Mouse (Mus musculus): Measurements from ENCODE around the gene Cdc42ep4. TPM values are rescaled to one million over a fixed set of nuclear protein-coding genes. Genes with fewer than 3 reads are reported as not detected.
A peak's percentile ranks its signal among the peaks of the same experiment; 100 is the strongest.

Gene Cdc42ep4
- polyA plus RNA-seq, 1 experiment from 2014 or later = 59.0 TPM

DNA sequence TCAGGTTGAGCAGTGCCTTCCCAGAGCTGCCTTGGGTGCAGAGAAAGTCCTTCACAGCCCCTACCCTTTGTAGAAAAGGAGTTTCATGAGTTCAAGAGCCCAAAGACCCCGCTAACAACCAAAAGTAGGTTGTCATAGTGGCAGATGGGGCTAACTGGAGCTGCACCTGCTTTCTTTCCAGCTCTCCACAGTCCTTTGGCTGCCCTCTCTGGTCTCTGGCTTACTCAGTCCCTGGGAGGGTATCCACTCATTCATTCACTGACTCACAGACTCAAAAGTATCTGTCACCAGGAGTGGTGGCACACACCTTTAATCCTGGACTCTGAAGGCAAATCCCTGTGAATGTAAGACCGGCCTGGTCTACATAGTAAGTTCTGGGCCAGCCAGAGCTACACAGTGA is 35.5 kb downstream of the Cdc42ep4 start:
- H3K4me3 ChIP-seq (ENCODE audit: low read length) = no peak overlapping the region
- WGBS = 93% methylated on average over 2 of the region's 2 CpGs
- no peaks in the 10 kb centered on the region for H3K4me1 ChIP-seq (ENCODE audit: control insufficient read depth, insufficient read depth, low read length)

DNA sequence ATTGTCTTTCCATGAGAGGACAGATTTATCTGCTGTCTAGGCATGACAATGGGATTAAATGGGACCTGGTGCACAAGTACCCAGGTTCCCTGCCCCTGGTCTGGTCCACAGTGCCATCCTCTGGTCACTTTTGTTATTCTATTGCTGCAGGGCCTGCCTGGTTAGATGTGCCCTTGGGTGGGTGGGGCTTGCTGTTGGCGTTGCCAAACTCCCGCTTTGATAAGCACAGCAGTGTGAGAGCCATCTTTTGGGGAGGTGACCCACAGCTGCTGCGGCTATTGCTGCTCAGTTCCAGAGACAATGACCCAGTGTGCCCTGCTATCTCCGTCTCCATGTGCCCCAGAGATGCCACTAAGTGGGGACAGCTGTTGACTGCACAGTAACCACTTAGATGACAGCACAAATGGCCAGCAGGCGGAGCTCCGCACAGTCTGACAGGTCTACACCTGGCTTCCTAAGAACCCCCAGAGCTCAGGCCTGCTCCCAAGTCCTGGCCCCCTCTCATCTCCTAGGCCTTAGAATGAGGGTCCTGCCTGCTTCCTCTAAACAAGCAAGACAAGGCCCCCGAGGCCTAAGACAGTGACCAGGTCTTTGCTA is 36.5 kb downstream of the Cdc42ep4 start:
- no peak overlapping the region for H3K4me2 ChIP-seq (ENCODE audit: low read depth, low read length)
- no peak overlapping the region for H3K4me3 ChIP-seq (ENCODE audit: low read length)
- no peaks in the 10 kb centered on the region for H3K36me3 ChIP-seq (ENCODE audit: control insufficient read depth, insufficient read depth, low read length)
- no peak overlapping the region for H3K27ac ChIP-seq (ENCODE audit: low read length)
- no peak for ATAC-seq
- WGBS = 68% methylated on average over 7 of the region's 7 CpGs
- no peaks in the 10 kb centered on the region for H3K27me3 ChIP-seq (replicated peaks; ENCODE audit: control insufficient read depth, insufficient read depth, low read length)
- H3K4me1 ChIP-seq (ENCODE audit: control insufficient read depth, insufficient read depth, low read length) = peaks cover 7% of the 10 kb centered on the region
- no peak overlapping the region for H3K9ac ChIP-seq (ENCODE audit: low read depth, low read length)
- H3K9me3 ChIP-seq (ENCODE audit: control insufficient read depth, low read length) = no peaks in the 10 kb centered on the region

More for the DNA sequence above, 35.5 kb downstream of the Cdc42ep4 start:
- no peak for ATAC-seq
- no peaks in the 10 kb centered on the region for H3K9me3 ChIP-seq (ENCODE audit: control insufficient read depth, low read length)
- H3K27ac ChIP-seq (ENCODE audit: low read length) = no peak overlapping the region
- no peaks in the 10 kb centered on the region for H3K36me3 ChIP-seq (ENCODE audit: control insufficient read depth, insufficient read depth, low read length)
- H3K27me3 ChIP-seq (replicated peaks; ENCODE audit: control insufficient read depth, insufficient read depth, low read length) = no peaks in the 10 kb centered on the region
- no peak overlapping the region for H3K4me2 ChIP-seq (ENCODE audit: low read depth, low read length)
- H3K9ac ChIP-seq (ENCODE audit: low read depth, low read length) = no peak overlapping the region

DNA sequence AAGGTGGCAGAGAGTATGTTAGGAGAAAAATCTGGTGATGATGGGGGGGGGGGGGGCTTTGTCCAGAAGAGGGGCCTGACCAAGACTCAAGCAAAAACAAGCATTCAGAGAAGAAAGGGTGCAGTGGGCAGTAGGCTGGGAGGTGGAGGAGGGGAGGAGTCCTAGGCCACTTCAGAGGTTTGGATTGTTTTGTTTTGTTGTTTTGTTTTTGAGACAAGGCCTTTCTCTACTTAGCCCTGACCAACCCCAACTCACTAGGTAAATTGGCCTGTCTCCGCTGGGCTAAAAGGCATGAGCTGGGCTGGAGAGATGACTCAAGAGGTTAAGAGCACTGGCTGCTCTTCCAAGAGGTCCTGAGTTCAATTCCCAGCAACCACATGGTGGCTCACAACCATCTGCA is 40.6 kb downstream of the Cdc42ep4 start:
- Histone ChIP-seq H3K9me3 (ENCODE audit: control insufficient read depth, low read length) (no peaks in the 10 kb centered on the region), H3K27me3 (replicated peaks; ENCODE audit: control insufficient read depth, insufficient read depth, low read length) (no peaks in the 10 kb centered on the region), H3K36me3 (ENCODE audit: control insufficient read depth, insufficient read depth, low read length) (no peaks in the 10 kb centered on the region), H3K4me2 (ENCODE audit: low read depth, low read length) (no peak overlapping the region), H3K4me3 (ENCODE audit: low read length) (no peak overlapping the region), H3K4me1 (ENCODE audit: control insufficient read depth, insufficient read depth, low read length) (peaks cover 25% of the 10 kb centered on the region), H3K27ac (ENCODE audit: low read length) (no peak overlapping the region), H3K9ac (ENCODE audit: low read depth, low read length) (no peak overlapping the region; the same call in 1 of the 2 replicates)
- ATAC-seq = no peak
- 72% methylated on average over 1 of the region's 1 CpGs for WGBS

DNA sequence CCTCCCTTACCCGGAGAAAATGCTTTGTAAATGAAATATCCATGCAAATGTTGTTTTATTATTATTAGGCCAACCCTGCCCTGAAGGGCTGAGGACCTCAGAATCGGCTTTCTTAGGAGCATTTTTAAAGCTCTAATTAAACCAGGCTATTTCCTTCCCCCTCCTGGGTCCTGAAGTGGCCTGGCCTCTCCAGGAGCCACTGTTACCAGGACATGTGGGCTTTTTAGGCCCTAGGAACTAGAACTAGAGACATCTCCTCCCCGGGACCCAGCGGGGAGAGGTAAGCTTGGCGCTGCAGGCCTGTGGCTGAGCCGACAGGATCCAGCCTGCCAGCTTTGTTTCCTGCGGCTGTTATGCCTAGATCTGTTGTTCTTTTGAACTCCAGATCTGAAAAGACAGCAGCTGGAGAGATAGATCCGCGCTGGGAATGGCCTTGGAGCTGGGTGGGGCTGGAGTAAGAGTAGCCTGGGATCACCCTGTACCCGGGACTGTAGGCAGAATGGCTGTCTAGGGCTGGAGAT is 41.4 kb downstream of the Cdc42ep4 start:
- H3K4me1 ChIP-seq (ENCODE audit: control insufficient read depth, insufficient read depth, low read length) = peaks cover 25% of the 10 kb centered on the region
- no peaks in the 10 kb centered on the region for H3K27me3 ChIP-seq (replicated peaks; ENCODE audit: control insufficient read depth, insufficient read depth, low read length)
- H3K4me3 ChIP-seq (ENCODE audit: low read length) = no peak overlapping the region
- peak; percentile 34; the same call in 1 of the 2 replicates for ATAC-seq
- peak overlapping the region; percentile 77 for H3K27ac ChIP-seq (ENCODE audit: low read length)
- WGBS = 10% methylated on average over 10 of the region's 10 CpGs
- no peaks in the 10 kb centered on the region for H3K9me3 ChIP-seq (ENCODE audit: control insufficient read depth, low read length)
- peak overlapping the region; percentile 62 for H3K9ac ChIP-seq (ENCODE audit: low read depth, low read length)
- H3K4me2 ChIP-seq (ENCODE audit: low read depth, low read length) = peak overlapping the region; percentile 17; the same call in 1 of the 2 replicates
- no peaks in the 10 kb centered on the region for H3K36me3 ChIP-seq (ENCODE audit: control insufficient read depth, insufficient read depth, low read length)

DNA sequence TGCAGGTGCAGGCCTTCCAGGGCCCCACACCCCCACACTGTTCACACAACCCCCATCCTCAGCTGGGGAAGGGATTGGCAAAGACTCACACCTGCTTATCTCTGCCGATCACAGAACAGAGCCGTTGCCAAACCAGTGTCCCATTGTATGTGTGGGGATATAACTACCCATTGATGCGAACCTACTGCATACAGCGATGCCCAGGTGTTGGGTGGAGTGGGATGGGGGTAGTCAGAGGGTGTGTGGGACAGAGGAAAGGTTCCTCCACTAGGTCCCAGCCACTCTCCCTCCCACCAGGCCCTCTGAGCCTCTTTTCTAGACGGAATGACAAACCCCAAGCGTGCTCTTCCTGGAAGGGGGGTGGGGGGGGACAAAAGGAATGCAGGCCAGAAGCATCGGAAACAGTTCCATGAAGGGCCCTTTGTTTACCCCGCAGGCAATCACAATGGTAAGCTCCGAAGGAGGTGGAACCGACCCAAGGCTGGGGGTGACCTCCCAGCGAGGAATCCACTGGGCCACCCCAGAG is 41.9 kb downstream of the Cdc42ep4 start, which contains the start of gene Cpsf4l:
TSS of gene Cpsf4l (minus strand) at position 287 of the 526 bp plus-strand sequence.
- peak; percentile 47 for ATAC-seq
- Histone ChIP-seq H3K4me1 (ENCODE audit: control insufficient read depth, insufficient read depth, low read length) (peaks cover 25% of the 10 kb centered on the region), H3K27me3 (replicated peaks; ENCODE audit: control insufficient read depth, insufficient read depth, low read length) (no peaks in the 10 kb centered on the region), H3K4me3 (ENCODE audit: low read length) (no peak within 1 kb of the TSS), H3K36me3 (ENCODE audit: control insufficient read depth, insufficient read depth, low read length) (no peaks in the 10 kb centered on the region), H3K27ac (ENCODE audit: low read length) (peak within 1 kb of the TSS; percentile 77), H3K9me3 (ENCODE audit: control insufficient read depth, low read length) (no peaks in the 10 kb centered on the region), H3K4me2 (ENCODE audit: low read depth, low read length) (peak within 1 kb of the TSS; percentile 17; the same call in 1 of the 2 replicates), H3K9ac (ENCODE audit: low read depth, low read length) (peak within 1 kb of the TSS; percentile 62)
- 29% methylated on average over 11 of the region's 11 CpGs for WGBS

DNA sequence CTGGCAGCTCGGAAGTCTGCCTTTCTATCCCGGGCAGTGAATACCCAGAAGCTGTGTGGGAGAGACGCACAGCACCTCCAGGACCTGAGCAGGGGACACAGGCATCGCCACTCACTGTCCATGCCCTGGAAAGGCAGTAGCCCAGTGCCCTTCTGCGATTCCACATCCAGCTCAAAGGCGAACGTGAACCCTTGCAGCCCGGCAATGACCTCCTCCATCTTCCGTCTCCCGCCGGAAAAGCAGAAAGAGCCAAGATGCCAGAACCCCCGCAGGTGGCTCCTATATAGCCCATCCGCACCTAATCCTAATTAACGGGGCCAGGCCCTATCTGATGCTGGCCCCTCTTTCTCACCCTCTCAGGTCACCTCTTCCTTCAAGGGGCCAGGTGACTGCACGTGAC is 42.4 kb downstream of the Cdc42ep4 start:
- ATAC-seq = no peak
- Histone ChIP-seq H3K27ac (ENCODE audit: low read length) (no peak overlapping the region), H3K27me3 (replicated peaks; ENCODE audit: control insufficient read depth, insufficient read depth, low read length) (no peaks in the 10 kb centered on the region), H3K9ac (ENCODE audit: low read depth, low read length) (no peak overlapping the region), H3K36me3 (ENCODE audit: control insufficient read depth, insufficient read depth, low read length) (no peaks in the 10 kb centered on the region), H3K4me3 (ENCODE audit: low read length) (no peak overlapping the region), H3K9me3 (ENCODE audit: control insufficient read depth, low read length) (no peaks in the 10 kb centered on the region), H3K4me1 (ENCODE audit: control insufficient read depth, insufficient read depth, low read length) (peaks cover 27% of the 10 kb centered on the region), H3K4me2 (ENCODE audit: low read depth, low read length) (no peak overlapping the region)
- 42% methylated on average over 15 of the region's 15 CpGs for WGBS

DNA sequence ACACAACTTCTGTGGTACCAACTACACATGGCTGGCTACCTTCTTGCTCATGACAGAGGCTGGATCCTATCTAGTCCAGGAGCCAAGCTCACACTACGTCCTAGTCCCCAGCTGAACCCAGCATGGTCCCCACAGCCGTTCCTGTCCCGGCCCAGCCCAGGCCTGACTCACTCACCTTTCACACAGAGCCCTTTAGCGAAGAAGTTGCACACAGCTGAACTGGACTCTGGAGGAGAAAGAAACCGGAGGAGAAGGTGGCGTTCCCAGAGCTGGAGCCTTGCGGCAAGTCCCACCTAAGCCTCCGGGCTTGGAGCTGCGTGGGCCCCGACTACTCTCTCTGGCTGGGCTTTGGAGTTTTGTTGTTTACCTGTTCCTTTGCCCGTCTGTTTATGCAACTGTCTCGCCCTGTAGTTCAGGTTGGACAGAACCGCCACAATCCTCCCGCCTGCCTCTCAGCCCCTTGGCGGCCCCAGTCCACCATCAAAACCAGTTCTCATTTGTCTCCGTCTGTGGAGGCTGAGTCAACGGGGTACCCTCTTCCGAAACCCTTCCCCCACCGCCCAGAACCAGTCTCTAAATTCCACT is 43.0 kb downstream of the Cdc42ep4 start:
- Histone ChIP-seq H3K9ac (ENCODE audit: low read depth, low read length) (no peak overlapping the region), H3K27ac (ENCODE audit: low read length) (no peak overlapping the region), H3K4me3 (ENCODE audit: low read length) (no peak overlapping the region), H3K4me2 (ENCODE audit: low read depth, low read length) (no peak overlapping the region), H3K9me3 (ENCODE audit: control insufficient read depth, low read length) (no peaks in the 10 kb centered on the region), H3K4me1 (ENCODE audit: control insufficient read depth, insufficient read depth, low read length) (peaks cover 31% of the 10 kb centered on the region), H3K36me3 (ENCODE audit: control insufficient read depth, insufficient read depth, low read length) (no peaks in the 10 kb centered on the region), H3K27me3 (replicated peaks; ENCODE audit: control insufficient read depth, insufficient read depth, low read length) (no peaks in the 10 kb centered on the region)
- ATAC-seq = no peak
- WGBS = 59% methylated on average over 19 of the region's 19 CpGs

DNA sequence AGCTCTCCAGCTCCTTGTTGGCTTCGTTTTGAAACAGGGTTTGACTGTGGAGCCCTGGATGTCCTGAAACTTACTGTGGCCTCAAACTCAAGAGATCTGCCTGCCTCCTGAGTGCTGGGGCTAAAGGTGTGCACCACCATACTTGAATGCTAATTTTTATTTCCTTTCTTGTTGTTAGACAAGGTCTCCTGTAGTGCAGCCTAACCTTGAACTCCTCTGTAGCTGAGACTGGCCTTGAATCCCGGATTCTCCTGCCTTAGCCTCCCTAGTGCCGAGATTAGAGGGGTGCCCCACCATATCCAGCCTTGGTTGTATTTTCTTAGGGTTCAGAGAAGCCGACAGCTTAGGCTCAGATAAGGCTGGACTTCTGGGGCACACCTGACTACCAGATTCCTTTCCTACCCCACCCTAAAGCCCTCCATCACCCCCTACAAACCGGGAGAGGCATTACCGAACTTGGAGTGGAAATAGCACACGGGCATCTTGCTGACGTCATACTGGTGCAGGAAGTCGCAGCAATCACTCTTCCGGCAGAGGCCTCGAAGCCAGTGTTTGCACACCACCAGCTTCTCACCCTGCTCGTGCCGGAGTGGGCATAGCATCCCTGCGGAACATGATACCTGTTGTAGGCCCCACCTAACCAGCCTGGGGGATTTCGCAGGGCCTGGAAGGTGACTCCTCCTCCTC is 45.6 kb downstream of the Cdc42ep4 start:
- Histone ChIP-seq H3K9ac (ENCODE audit: low read depth, low read length) (no peak overlapping the region), H3K27ac (ENCODE audit: low read length) (no peak overlapping the region), H3K4me1 (ENCODE audit: control insufficient read depth, insufficient read depth, low read length) (peaks cover 31% of the 10 kb centered on the region), H3K36me3 (ENCODE audit: control insufficient read depth, insufficient read depth, low read length) (no peaks in the 10 kb centered on the region), H3K4me2 (ENCODE audit: low read depth, low read length) (no peak overlapping the region), H3K9me3 (ENCODE audit: control insufficient read depth, low read length) (no peaks in the 10 kb centered on the region), H3K4me3 (ENCODE audit: low read length) (no peak overlapping the region), H3K27me3 (replicated peaks; ENCODE audit: control insufficient read depth, insufficient read depth, low read length) (no peaks in the 10 kb centered on the region)
- WGBS = 71% methylated on average over 15 of the region's 15 CpGs
- ATAC-seq = no peak

DNA sequence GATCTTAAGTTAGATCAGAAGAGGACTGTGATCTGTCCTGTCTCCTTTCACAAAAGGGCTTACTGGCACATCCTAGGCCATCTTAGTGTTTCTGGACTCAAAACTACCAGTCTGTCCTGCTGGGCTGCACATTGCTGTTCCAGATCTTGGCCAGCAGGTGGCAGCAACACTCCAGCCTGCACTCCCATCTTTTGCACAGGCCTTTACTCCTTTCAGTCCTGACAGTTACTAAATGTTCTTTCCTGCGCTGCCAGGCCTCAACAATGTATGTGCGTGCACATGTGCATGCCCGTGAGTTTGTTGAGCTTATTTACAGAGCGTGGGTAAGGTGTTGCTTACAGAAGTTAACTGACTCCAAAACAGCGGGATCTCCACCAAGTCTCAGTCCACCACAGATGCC is 47.9 kb downstream of the Cdc42ep4 start:
- Histone ChIP-seq H3K9me3 (ENCODE audit: control insufficient read depth, low read length) (no peaks in the 10 kb centered on the region), H3K4me2 (ENCODE audit: low read depth, low read length) (no peak overlapping the region), H3K4me3 (ENCODE audit: low read length) (no peak overlapping the region), H3K9ac (ENCODE audit: low read depth, low read length) (no peak overlapping the region; the same call in 1 of the 2 replicates), H3K27ac (ENCODE audit: low read length) (no peak overlapping the region), H3K4me1 (ENCODE audit: control insufficient read depth, insufficient read depth, low read length) (peaks cover 10% of the 10 kb centered on the region), H3K27me3 (replicated peaks; ENCODE audit: control insufficient read depth, insufficient read depth, low read length) (no peaks in the 10 kb centered on the region), H3K36me3 (ENCODE audit: control insufficient read depth, insufficient read depth, low read length) (no peaks in the 10 kb centered on the region)
- 28% methylated on average over 5 of the region's 5 CpGs for WGBS
- peak; percentile 65 for ATAC-seq

All from intestine, embryonic 16.5 days (tissue).